12 mouse cellular contexts compared by ENCODE assay signal in the genomic region with DNA sequence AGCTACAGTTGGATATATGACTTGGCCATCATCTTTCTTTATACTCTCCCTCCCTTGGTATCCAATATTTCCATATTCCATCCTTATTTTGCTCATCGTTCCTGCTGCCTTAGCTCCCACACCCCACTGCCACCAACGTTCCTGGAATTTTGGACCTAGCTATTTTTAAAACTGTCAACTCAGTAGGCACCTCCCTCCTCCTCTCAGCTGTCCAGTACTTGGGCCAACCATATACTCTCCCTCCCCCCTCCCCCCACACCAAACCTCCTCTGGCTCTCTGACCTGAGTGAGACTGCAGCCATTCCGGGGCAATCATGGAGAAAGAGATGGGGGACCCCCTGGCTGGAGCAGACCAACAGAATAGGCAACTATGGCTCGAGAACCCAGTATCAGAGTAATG. TPM values are rescaled to one million over a fixed set of nuclear protein-coding genes. Genes with fewer than 3 reads are reported as not detected.
DNase-seq lines count a peak whose midpoint lies in the region; ATAC-seq and TF ChIP-seq lines count a peak whose summit lies in the region.
"Had no signal": no experiment of that assay in that cellular context is flagged by ENCODE, and none has a peak within 500 bp of the region (broad histone marks: within the 10 kb centered on the region; RNA-seq: fewer than 3 reads in every experiment).

TSS of gene Hfe2 (plus strand) at position 259 of the 400 bp plus-strand sequence.

- H3K27ac ChIP-seq in liver, adult 2 months (replicated peaks; ENCODE audit: insufficient read depth, low read depth, low read length): peak within 1 kb of the TSS; percentile 97
- H3K27ac ChIP-seq in liver, embryonic 11.5 days (ENCODE audit: low read depth, low read length): no peak within 1 kb of the TSS
- peak within 1 kb of the TSS; percentile 58 for H3K27ac ChIP-seq in heart, embryonic 14.5 days (replicated peaks in 1 of 2; ENCODE audit: control insufficient read depth in 1 of 2, insufficient read depth in 1 of 2, low read depth in 2 of 2, low read length in 2 of 2)
- peak within 1 kb of the TSS; percentile 68 for H3K27ac ChIP-seq in liver, embryonic 16.5 days (ENCODE audit: low read length)
- no peak within 1 kb of the TSS for H3K27ac ChIP-seq in intestine, embryonic 15.5 days
- no peak within 1 kb of the TSS for H3K27ac ChIP-seq in midbrain, embryonic 15.5 days
- H3K27ac ChIP-seq: hindbrain, embryonic 14.5 days had no signal

- H3K4me3 ChIP-seq in liver, adult 2 months (ENCODE audit: insufficient read depth, low read depth, low read length): peak within 1 kb of the TSS; percentile 67
- H3K4me3 ChIP-seq in liver, embryonic 11.5 days (ENCODE audit: low read depth, low read length): no peak within 1 kb of the TSS
- peak within 1 kb of the TSS; percentile 9 to 18; a peak in 1 of 4 replicates for H3K4me3 ChIP-seq in heart, embryonic 14.5 days (ENCODE audit: control insufficient read depth in 1 of 2, insufficient read depth in 1 of 2, low read depth in 1 of 2, low read length in 2 of 2)
- H3K4me3 ChIP-seq in liver, embryonic 16.5 days (ENCODE audit: low read depth, low read length): peak within 1 kb of the TSS; percentile 37
- no peak within 1 kb of the TSS for H3K4me3 ChIP-seq in intestine, embryonic 15.5 days (replicated peaks)
- no peak within 1 kb of the TSS for H3K4me3 ChIP-seq in midbrain, embryonic 15.5 days

- DNase-seq in liver, adult 2 months (ENCODE audit: extremely low read depth, low read depth, low spot score): peak; percentile 88
- DNase-seq in liver, embryonic 11.5 days (ENCODE audit: low spot score): no peak
- DNase-seq in gastrocnemius, postnatal 10 days: no peak
- no peak for DNase-seq in layer of hippocampus, adult 11-12 months (ENCODE audit: low spot score)
- DNase-seq: forebrain, postnatal 0 days; lung, embryonic 14.5 days had no signal

- no peak for TF ChIP-seq CTCF in liver, adult 2 months (IDR thresholded peaks at IDR 0.05; ENCODE audit: low read depth, low read length)

- H3K36me3 ChIP-seq in liver, adult 2 months (ENCODE audit: control insufficient read depth, insufficient read depth, low read length): peaks cover 16% of the 10 kb centered on the region
- no peaks in the 10 kb centered on the region for H3K36me3 ChIP-seq in liver, embryonic 11.5 days (ENCODE audit: control insufficient read depth, insufficient read depth, low read length)
- no peaks in the 10 kb centered on the region for H3K36me3 ChIP-seq in heart, embryonic 14.5 days (ENCODE audit: control insufficient read depth, insufficient read depth, low read length)
- no peaks in the 10 kb centered on the region for H3K36me3 ChIP-seq in liver, embryonic 16.5 days (ENCODE audit: control insufficient read depth, insufficient read depth)
- no peaks in the 10 kb centered on the region for H3K36me3 ChIP-seq in intestine, embryonic 15.5 days
- no peaks in the 10 kb centered on the region for H3K36me3 ChIP-seq in midbrain, embryonic 15.5 days (replicated peaks)

- peaks cover 12% of the 10 kb centered on the region for H3K4me1 ChIP-seq in liver, adult 2 months (ENCODE audit: control insufficient read depth, insufficient read depth, low read length)
- H3K4me1 ChIP-seq in liver, embryonic 11.5 days (replicated peaks; ENCODE audit: control insufficient read depth, insufficient read depth, low read length): peaks cover 4% of the 10 kb centered on the region; the same call in 1 of the 2 replicates
- peaks cover 14 to 27% of the 10 kb centered on the region in 2 experiments for H3K4me1 ChIP-seq in heart, embryonic 14.5 days (ENCODE audit: control insufficient read depth in 2 of 2, insufficient read depth in 2 of 2, low read length in 2 of 2)
- peaks cover 2% of the 10 kb centered on the region; the same call in 1 of the 2 replicates for H3K4me1 ChIP-seq in liver, embryonic 16.5 days (ENCODE audit: control insufficient read depth, low read depth, low read length)
- peaks cover 8% of the 10 kb centered on the region for H3K4me1 ChIP-seq in intestine, embryonic 15.5 days (replicated peaks)
- peaks cover 12% of the 10 kb centered on the region for H3K4me1 ChIP-seq in midbrain, embryonic 15.5 days

- H3K9ac ChIP-seq in liver, adult 2 months (ENCODE audit: low read depth, low read length): peak within 1 kb of the TSS; percentile 75
- H3K9ac ChIP-seq in liver, embryonic 11.5 days (ENCODE audit: low read depth, low read length): no peak within 1 kb of the TSS
- H3K9ac ChIP-seq in heart, embryonic 14.5 days (ENCODE audit: low read length): no peak within 1 kb of the TSS; the same call in 1 of the 2 replicates
- peak within 1 kb of the TSS; percentile 16; the same call in 1 of the 2 replicates for H3K9ac ChIP-seq in liver, embryonic 16.5 days (ENCODE audit: low read depth, low read length)
- H3K9ac ChIP-seq in intestine, embryonic 15.5 days: no peak within 1 kb of the TSS
- no peak within 1 kb of the TSS for H3K9ac ChIP-seq in midbrain, embryonic 15.5 days
- H3K9ac ChIP-seq: forebrain, postnatal 0 days; hindbrain, embryonic 14.5 days; lung, embryonic 14.5 days had no signal

- H3K79me2 ChIP-seq in liver, adult 2 months (ENCODE audit: control insufficient read depth, insufficient read depth, low read length): no peaks in the 10 kb centered on the region

- H3K4me2 ChIP-seq in liver, embryonic 11.5 days: no peak within 1 kb of the TSS; the same call in 1 of the 2 replicates
- H3K4me2 ChIP-seq in heart, embryonic 14.5 days (ENCODE audit: low read length): peak within 1 kb of the TSS; percentile 47
- peak within 1 kb of the TSS; percentile 47 for H3K4me2 ChIP-seq in liver, embryonic 16.5 days (ENCODE audit: low read depth, low read length)
- H3K4me2 ChIP-seq in intestine, embryonic 15.5 days (replicated peaks): no peak within 1 kb of the TSS
- no peak within 1 kb of the TSS for H3K4me2 ChIP-seq in midbrain, embryonic 15.5 days
- H3K4me2 ChIP-seq: hindbrain, embryonic 14.5 days; lung, embryonic 14.5 days had no signal

- TF ChIP-seq POLR2A in liver, adult 2 months (IDR thresholded peaks at IDR 0.05; ENCODE audit: extremely low read depth, insufficient read depth, low read length): peak; percentile 34; the same call in 1 of the 2 replicates

- WGBS in liver, adult 2 months: 11% methylated on average over 4 of the region's 4 CpGs
- WGBS in liver, embryonic 11.5 days: 65% methylated on average over 4 of the region's 4 CpGs
- 24% methylated on average over 4 of the region's 4 CpGs for WGBS in heart, embryonic 14.5 days
- 48% methylated on average over 4 of the region's 4 CpGs for WGBS in liver, embryonic 16.5 days (ENCODE audit: insufficient replicate concordance)
- WGBS in intestine, embryonic 15.5 days: 71% methylated on average over 4 of the region's 4 CpGs
- WGBS in midbrain, embryonic 15.5 days: 84% methylated on average over 4 of the region's 4 CpGs

- H3K9me3 ChIP-seq in liver, embryonic 11.5 days (ENCODE audit: control insufficient read depth, low read length): no peaks in the 10 kb centered on the region
- no peaks in the 10 kb centered on the region for H3K9me3 ChIP-seq in heart, embryonic 14.5 days (ENCODE audit: control insufficient read depth, low read length)
- H3K9me3 ChIP-seq in liver, embryonic 16.5 days (replicated peaks; ENCODE audit: control insufficient read depth, low read length): no peaks in the 10 kb centered on the region
- H3K9me3 ChIP-seq in intestine, embryonic 15.5 days: no peaks in the 10 kb centered on the region
- H3K9me3 ChIP-seq in midbrain, embryonic 15.5 days: no peaks in the 10 kb centered on the region

- no peaks in the 10 kb centered on the region for H3K27me3 ChIP-seq in liver, adult 2 months (ENCODE audit: control insufficient read depth, insufficient read depth, low read length)
- peaks cover 42% of the 10 kb centered on the region for H3K27me3 ChIP-seq in liver, embryonic 11.5 days (replicated peaks; ENCODE audit: control insufficient read depth, insufficient read depth, low read length)
- H3K27me3 ChIP-seq in heart, embryonic 14.5 days (ENCODE audit: control insufficient read depth, insufficient read depth, low read length): peaks cover 22% of the 10 kb centered on the region; the same call in 1 of the 2 replicates
- peaks cover 39% of the 10 kb centered on the region for H3K27me3 ChIP-seq in liver, embryonic 16.5 days (ENCODE audit: control insufficient read depth, insufficient read depth, low read depth, low read length)
- H3K27me3 ChIP-seq in intestine, embryonic 15.5 days (replicated peaks): peaks cover 35% of the 10 kb centered on the region
- H3K27me3 ChIP-seq in midbrain, embryonic 15.5 days (replicated peaks): peaks cover 30% of the 10 kb centered on the region

- no peak for ATAC-seq in liver, embryonic 11.5 days (replicated peaks; ENCODE audit: low FRiP score)
- peak; percentile 60 for ATAC-seq in heart, embryonic 14.5 days (ENCODE audit: insufficient number of reproducible peaks, insufficient read depth, low FRiP score, low read depth)
- peak; percentile 56 for ATAC-seq in liver, embryonic 16.5 days (ENCODE audit: low read depth)
- no peak for ATAC-seq in intestine, embryonic 15.5 days
- no peak for ATAC-seq in midbrain, embryonic 15.5 days (replicated peaks)
- ATAC-seq: forebrain, postnatal 0 days had no signal

RNA-seq across cellular contexts. Expression of gene Hfe2, which starts in this region (rescaled TPM):
- total RNA-seq in liver, adult 2 months (2014; rRNA removed): 29.6 and 36.4 TPM in 2 replicates
- 93.8 and 98.4 TPM in 2 replicates for polyA plus RNA-seq in liver, adult 2 months (2012; rRNA removed)
- 0.19 and 0.32 TPM in 2 replicates for polyA plus RNA-seq in liver, embryonic 11.5 days (2014; fragmentation: Nextera tagmentation; extraction: Ambion mirVana)
- 100 to 1,000 TPM; 383 to 415 TPM for total RNA-seq in gastrocnemius, postnatal 10 days (2021)
- 10.8 and 11.7 TPM in 2 replicates for polyA plus RNA-seq in heart, embryonic 14.5 days (2014; fragmentation: Nextera tagmentation; extraction: Ambion mirVana)
- polyA plus RNA-seq in liver, embryonic 16.5 days (2015; fragmentation: Nextera tagmentation; extraction: Ambion mirVana): 9.2 and 12.0 TPM in 2 replicates
- polyA plus RNA-seq in intestine, embryonic 15.5 days (2015; fragmentation: Nextera tagmentation; extraction: Ambion mirVana): 0.29 and 0.37 TPM in 2 replicates
- polyA plus RNA-seq in midbrain, embryonic 15.5 days (2015; fragmentation: Nextera tagmentation; extraction: Ambion mirVana): 1.2 and 1.4 TPM in 2 replicates
- total RNA-seq: megakaryocyte-erythroid progenitor cell, adult 5-6 weeks had no signal

Comparison
In these comparisons a context has a peak if more than half of its experiments do, and no peak if none do; other contexts are left out.
1. RNA of gene Hfe2 (total RNA-seq): 383 to 415 TPM in gastrocnemius, postnatal 10 days; 29.6 to 36.4 TPM in liver, adult 2 months; every median in the first group is over 10 times any median in the second.
2. H3K27ac ChIP-seq: peak in liver, adult 2 months (single experiment), heart, embryonic 14.5 days (2 of 2) and liver, embryonic 16.5 days (single experiment); none in liver, embryonic 11.5 days (single experiment), intestine, embryonic 15.5 days (single experiment) and midbrain, embryonic 15.5 days (single experiment).
3. H3K4me3 ChIP-seq: peak in liver, adult 2 months (single experiment), heart, embryonic 14.5 days (2 of 2) and liver, embryonic 16.5 days (single experiment); none in liver, embryonic 11.5 days (single experiment), intestine, embryonic 15.5 days (single experiment) and midbrain, embryonic 15.5 days (single experiment).
4. H3K9ac ChIP-seq: peak in liver, adult 2 months (single experiment) and liver, embryonic 16.5 days (single experiment); none in liver, embryonic 11.5 days (single experiment), heart, embryonic 14.5 days (single experiment), intestine, embryonic 15.5 days (single experiment) and midbrain, embryonic 15.5 days (single experiment).
5. ATAC-seq: peak in heart, embryonic 14.5 days (single experiment) and liver, embryonic 16.5 days (single experiment); none in liver, embryonic 11.5 days (single experiment), intestine, embryonic 15.5 days (single experiment) and midbrain, embryonic 15.5 days (single experiment).
6. H3K4me2 ChIP-seq: peak in heart, embryonic 14.5 days (single experiment) and liver, embryonic 16.5 days (single experiment); none in liver, embryonic 11.5 days (single experiment), intestine, embryonic 15.5 days (single experiment) and midbrain, embryonic 15.5 days (single experiment).